19 mouse cellular contexts compared by ENCODE assay signal in genomic region chr12:54262236-54263005, GRCm38 (mm10). TPM values are rescaled to one million over a fixed set of nuclear protein-coding genes. Genes with fewer than 3 reads are reported as not detected.
DNase-seq lines count a peak whose midpoint lies in the region; ATAC-seq and TF ChIP-seq lines count a peak whose summit lies in the region.
"Had no signal": no experiment of that assay in that cellular context is flagged by ENCODE, and none has a peak within 500 bp of the region (broad histone marks: within the 10 kb centered on the region; RNA-seq: fewer than 3 reads in every experiment).

No protein-coding gene starts in this region.

- peaks cover 8% of the 10 kb centered on the region; the same call in 1 of the 2 replicates for H3K4me1 ChIP-seq in forebrain, embryonic 11.5 days (replicated peaks; ENCODE audit: control insufficient read depth, insufficient read depth, low read length)
- peaks cover 15% of the 10 kb centered on the region for H3K4me1 ChIP-seq in forebrain, embryonic 16.5 days (replicated peaks; ENCODE audit: control insufficient read depth, insufficient read depth, low read length)
- peaks cover 7% of the 10 kb centered on the region; the same call in 1 of the 2 replicates for H3K4me1 ChIP-seq in kidney, adult 2 months (ENCODE audit: control insufficient read depth, insufficient read depth, low read length)

- ATAC-seq in forebrain, embryonic 11.5 days (replicated peaks; ENCODE audit: low FRiP score): no peak
- no peak for ATAC-seq in forebrain, embryonic 16.5 days
- no peak for ATAC-seq in CD4-positive, CD25-positive, alpha-beta regulatory T cell, adult 4 months
- ATAC-seq: activated CD4-positive, CD25-positive, alpha-beta regulatory T cell, adult 4 months; hindbrain, embryonic 16.5 days; Patski had no signal

- no peak overlapping the region for H3K27ac ChIP-seq in forebrain, embryonic 11.5 days (ENCODE audit: low read depth, low read length)
- H3K27ac ChIP-seq in forebrain, embryonic 16.5 days (ENCODE audit: low read length): no peak overlapping the region
- peak overlapping the region; percentile 87 for H3K27ac ChIP-seq in kidney, adult 2 months (ENCODE audit: insufficient read depth, low read depth, low read length)
- H3K27ac ChIP-seq: embryonic facial prominence, embryonic 10.5 days; heart, adult 2 months; heart, embryonic 15.5 days had no signal

- H3K9ac ChIP-seq in forebrain, embryonic 11.5 days (ENCODE audit: low read length): no peak overlapping the region
- H3K9ac ChIP-seq in forebrain, embryonic 16.5 days (replicated peaks; ENCODE audit: low read depth, low read length): no peak overlapping the region
- H3K9ac ChIP-seq: heart, embryonic 15.5 days had no signal

- peak; percentile 20 for DNase-seq in forebrain, embryonic 11.5 days (ENCODE audit: low spot score)
- peak; percentile 71 for DNase-seq in kidney, adult 2 months
- DNase-seq in kidney, postnatal 10 days: no peak
- DNase-seq in kidney, postnatal 25 days: peak; percentile 28 to 71
- no peak for DNase-seq in frontal cortex, postnatal 36 days (ENCODE audit: low spot score in 2 of 2)
- DNase-seq: adrenal gland, postnatal 14 days; B cell, adult 2 months; cerebellum, adult 11-12 months; cerebellum, adult 9-11 months; gastrocnemius, postnatal 10 days; heart, adult 2 months had no signal

- no peak for TF ChIP-seq POLR2A in kidney, adult 2 months (IDR thresholded peaks at IDR 0.05; ENCODE audit: low read depth, low read length)

- no peak for TF ChIP-seq CTCF in kidney, adult 2 months (conservative IDR thresholded peaks at IDR 0.05; ENCODE audit: insufficient read depth, insufficient read length, low read depth, low read length)

- H3K4me2 ChIP-seq in forebrain, embryonic 11.5 days (ENCODE audit: low read depth, low read length, severe bottlenecking): no peak overlapping the region
- no peak overlapping the region for H3K4me2 ChIP-seq in forebrain, embryonic 16.5 days (ENCODE audit: low read length)
- H3K4me2 ChIP-seq: heart, embryonic 11.5 days; heart, embryonic 15.5 days had no signal

- H3K9me3 ChIP-seq in forebrain, embryonic 11.5 days (ENCODE audit: control insufficient read depth, low read length): no peaks in the 10 kb centered on the region
- H3K9me3 ChIP-seq in forebrain, embryonic 16.5 days (ENCODE audit: control insufficient read depth, low read length): no peaks in the 10 kb centered on the region
- H3K9me3 ChIP-seq: embryonic facial prominence, embryonic 10.5 days; heart, embryonic 15.5 days had no signal

- no peak overlapping the region for H3K4me3 ChIP-seq in forebrain, embryonic 11.5 days (ENCODE audit: low read depth, low read length)
- H3K4me3 ChIP-seq in forebrain, embryonic 16.5 days (replicated peaks; ENCODE audit: low read length): no peak overlapping the region
- H3K4me3 ChIP-seq in kidney, adult 2 months (ENCODE audit: insufficient read depth, low read depth, low read length): no peak overlapping the region
- H3K4me3 ChIP-seq: embryonic facial prominence, embryonic 10.5 days; heart, adult 2 months; heart, embryonic 15.5 days had no signal

- H3K36me3 ChIP-seq in forebrain, embryonic 11.5 days (ENCODE audit: control insufficient read depth, insufficient read depth, low read length): no peaks in the 10 kb centered on the region
- H3K36me3 ChIP-seq in forebrain, embryonic 16.5 days (ENCODE audit: control insufficient read depth, insufficient read depth): no peaks in the 10 kb centered on the region
- no peaks in the 10 kb centered on the region for H3K36me3 ChIP-seq in kidney, adult 2 months (ENCODE audit: control insufficient read depth, insufficient read depth, low read length)
- H3K36me3 ChIP-seq: embryonic facial prominence, embryonic 10.5 days; heart, embryonic 15.5 days had no signal

- 76% methylated on average over 11 of the region's 11 CpGs for WGBS in forebrain, embryonic 11.5 days
- 87% methylated on average over 11 of the region's 11 CpGs for WGBS in forebrain, embryonic 16.5 days
- 45% methylated on average over 11 of the region's 11 CpGs for WGBS in kidney, adult 2 months

- no peaks in the 10 kb centered on the region for H3K27me3 ChIP-seq in forebrain, embryonic 11.5 days (ENCODE audit: control insufficient read depth, insufficient read depth, low read length)
- H3K27me3 ChIP-seq in forebrain, embryonic 16.5 days (replicated peaks; ENCODE audit: control insufficient read depth, insufficient read depth, low read length): no peaks in the 10 kb centered on the region
- no peaks in the 10 kb centered on the region for H3K27me3 ChIP-seq in kidney, adult 2 months (replicated peaks; ENCODE audit: control insufficient read depth, insufficient read depth, low read length)
- H3K27me3 ChIP-seq: heart, embryonic 15.5 days; Patski had no signal

RNA-seq across cellular contexts. Expression of gene Egln3, which starts 58.8 kb away (rescaled TPM):
- polyA plus RNA-seq in forebrain, embryonic 11.5 days (2014; fragmentation: Nextera tagmentation; extraction: Ambion mirVana): 4.0 and 4.1 TPM in 2 replicates
- polyA plus RNA-seq in forebrain, embryonic 16.5 days (2015; fragmentation: Nextera tagmentation; extraction: Ambion mirVana): 7.1 and 8.7 TPM in 2 replicates
- polyA plus RNA-seq in kidney, adult 2 months (2012; rRNA removed): 6.5 and 7.0 TPM in 2 replicates
- 1 to 10 TPM; 1.7 TPM for polyA plus RNA-seq in CD4-positive, CD25-positive, alpha-beta regulatory T cell, adult 4 months (2017; shearing (Covaris generic))

Comparison
In these comparisons a context has a peak if more than half of its experiments do, and no peak if none do; other contexts are left out.
1. DNase-seq: peak in forebrain, embryonic 11.5 days (single experiment), kidney, adult 2 months (single experiment) and kidney, postnatal 25 days (2 of 2); none in kidney, postnatal 10 days (single experiment) and frontal cortex, postnatal 36 days (0 of 2).